8 mouse cellular contexts compared by ENCODE assay signal in genomic region chr5:148958355-148958754, GRCm38 (mm10). TPM values are rescaled to one million over a fixed set of nuclear protein-coding genes. Genes with fewer than 3 reads are reported as not detected.
DNase-seq lines count a peak whose midpoint lies in the region; ATAC-seq and TF ChIP-seq lines count a peak whose summit lies in the region.
"Had no signal": no experiment of that assay in that cellular context is flagged by ENCODE, and none has a peak within 500 bp of the region (broad histone marks: within the 10 kb centered on the region; RNA-seq: fewer than 3 reads in every experiment).

No protein-coding gene starts in this region.

- TF ChIP-seq POLR2A in thymus, adult 2 months (IDR thresholded peaks at IDR 0.05; ENCODE audit: control insufficient read depth, extremely low read depth, insufficient read depth, low read length, poor library complexity) = no peak

- no peak for ATAC-seq in neural tube, embryonic 13.5 days (ENCODE audit: low read depth)
- ATAC-seq in liver, embryonic 14.5 days (ENCODE audit: insufficient read depth) = no peak

- H3K27ac ChIP-seq in neural tube, embryonic 13.5 days (replicated peaks) = no peak overlapping the region
- H3K27ac ChIP-seq in liver, embryonic 14.5 days = no peak overlapping the region
- peak overlapping the region; percentile 96 for H3K27ac ChIP-seq in thymus, adult 2 months (ENCODE audit: control insufficient read depth, insufficient read depth, low read length)

- H3K36me3 ChIP-seq in neural tube, embryonic 13.5 days = no peaks in the 10 kb centered on the region
- H3K36me3 ChIP-seq in liver, embryonic 14.5 days (replicated peaks; ENCODE audit: control insufficient read depth, insufficient read depth, low read depth) = no peaks in the 10 kb centered on the region
- H3K36me3 ChIP-seq in thymus, adult 2 months (ENCODE audit: control insufficient read depth, insufficient read depth, low read length) = no peaks in the 10 kb centered on the region; the same call in 1 of the 2 replicates
- H3K36me3 ChIP-seq: embryonic facial prominence, embryonic 12.5 days had no signal

- H3K4me3 ChIP-seq in neural tube, embryonic 13.5 days = no peak overlapping the region
- H3K4me3 ChIP-seq in liver, embryonic 14.5 days (ENCODE audit: insufficient read depth in 1 of 2, low read depth in 2 of 2, low read length in 2 of 2) = peak overlapping the region in 1 of 2 experiments; percentile 60; a peak in 1 of 4 replicates
- H3K4me3 ChIP-seq in thymus, adult 2 months (ENCODE audit: control insufficient read depth, insufficient read depth, low read length) = no peak overlapping the region

- 0 out of 2 replicates have a peak, but pooled peaks cover 6% of the 10 kb centered on the region for H3K27me3 ChIP-seq in neural tube, embryonic 13.5 days
- H3K27me3 ChIP-seq in liver, embryonic 14.5 days (ENCODE audit: control insufficient read depth, insufficient read depth, low read length) = no peaks in the 10 kb centered on the region
- H3K27me3 ChIP-seq in thymus, adult 2 months (ENCODE audit: control insufficient read depth, insufficient read depth, low read length) = no peaks in the 10 kb centered on the region
- H3K27me3 ChIP-seq: embryonic facial prominence, embryonic 12.5 days had no signal

- peak; percentile 87 for TF ChIP-seq CTCF in liver, embryonic 14.5 days (IDR thresholded peaks at IDR 0.05; ENCODE audit: low read depth)
- peak; percentile 76; the same call in 1 of the 2 replicates for TF ChIP-seq CTCF in thymus, adult 2 months (IDR thresholded peaks at IDR 0.05; ENCODE audit: borderline replicate concordance, control insufficient read depth, extremely low read depth, insufficient read depth, low read length, poor library complexity)

- H3K4me2 ChIP-seq in neural tube, embryonic 13.5 days = peak overlapping the region; percentile 81; the same call in 1 of the 2 replicates
- H3K4me2 ChIP-seq in liver, embryonic 14.5 days (ENCODE audit: low read depth) = peak overlapping the region; percentile 95

- DNase-seq in neural tube, embryonic 10.5 days (ENCODE audit: extremely low spot score, low spot score) = no peak
- DNase-seq in cerebellum, postnatal 36 days = peak; percentile 32 to 37
- no peak for DNase-seq in liver, embryonic 14.5 days (ENCODE audit: low read depth in 3 of 3, low spot score in 3 of 3)
- peak; percentile 78 for DNase-seq in thymus, adult 2 months
- DNase-seq in left cerebral cortex, adult 9 months (ENCODE audit: low spot score in 2 of 2) = no peak
- DNase-seq in right cerebral cortex, adult 2 months (ENCODE audit: low spot score in 2 of 2) = no peak

- no peaks in the 10 kb centered on the region for H3K9me3 ChIP-seq in neural tube, embryonic 13.5 days
- no peaks in the 10 kb centered on the region for H3K9me3 ChIP-seq in liver, embryonic 14.5 days (ENCODE audit: control insufficient read depth, low read length)
- H3K9me3 ChIP-seq: embryonic facial prominence, embryonic 12.5 days had no signal

- TF ChIP-seq EP300 in liver, embryonic 14.5 days (IDR thresholded peaks at IDR 0.05; ENCODE audit: low read depth) = no peak

- H3K9ac ChIP-seq in neural tube, embryonic 13.5 days = no peak overlapping the region
- H3K9ac ChIP-seq in liver, embryonic 14.5 days (replicated peaks) = peak overlapping the region; percentile 59

- 41% methylated on average over 9 of the region's 9 CpGs for WGBS in neural tube, embryonic 13.5 days
- 32% methylated on average over 9 of the region's 9 CpGs for WGBS in liver, embryonic 14.5 days (ENCODE audit: insufficient replicate concordance)
- WGBS in thymus, adult 2 months = 39% methylated on average over 9 of the region's 9 CpGs

- peaks cover 17% of the 10 kb centered on the region for H3K4me1 ChIP-seq in neural tube, embryonic 13.5 days (replicated peaks)
- peaks cover 7 to 30% of the 10 kb centered on the region in 2 experiments for H3K4me1 ChIP-seq in liver, embryonic 14.5 days (replicated peaks; ENCODE audit: control insufficient read depth in 2 of 2, insufficient read depth in 2 of 2, low read length in 1 of 2)
- peaks cover 46% of the 10 kb centered on the region for H3K4me1 ChIP-seq in thymus, adult 2 months (replicated peaks; ENCODE audit: control insufficient read depth, insufficient read depth, low read length)

RNA-seq across cellular contexts. Expression of gene Katnal1, which starts 29.2 kb away (rescaled TPM):
- polyA plus RNA-seq in neural tube, embryonic 13.5 days (2015; fragmentation: Nextera tagmentation; extraction: Ambion mirVana) = 32.0 and 39.8 TPM in 2 replicates
- polyA plus RNA-seq in liver, embryonic 14.5 days (2012; rRNA removed) = 3.9 and 5.1 TPM in 2 replicates
- polyA plus RNA-seq in liver, embryonic 14.5 days (2014; fragmentation: Nextera tagmentation; extraction: Ambion mirVana) = 7.6 and 8.3 TPM in 2 replicates
- polyA plus RNA-seq in thymus, adult 2 months (2012; rRNA removed) = 5.6 and 6.3 TPM in 2 replicates

RNA-seq across cellular contexts. Expression of gene Gm42791, which starts 36.6 kb away (rescaled TPM):
- polyA plus RNA-seq in neural tube, embryonic 13.5 days (2015; fragmentation: Nextera tagmentation; extraction: Ambion mirVana) = 0.74 and 4.3 TPM in 2 replicates
- not detected in 2 replicates for polyA plus RNA-seq in liver, embryonic 14.5 days (2012; rRNA removed)
- 1.0 TPM in 1 of 2 replicates, not detected in the other for polyA plus RNA-seq in liver, embryonic 14.5 days (2014; fragmentation: Nextera tagmentation; extraction: Ambion mirVana)
- polyA plus RNA-seq in thymus, adult 2 months (2012; rRNA removed) = not detected in 2 replicates

Comparison
In these comparisons a context has a peak if more than half of its experiments do, and no peak if none do; other contexts are left out.
1. DNase-seq: peak in cerebellum, postnatal 36 days (2 of 2) and thymus, adult 2 months (single experiment); none in neural tube, embryonic 10.5 days (single experiment), liver, embryonic 14.5 days (0 of 3), left cerebral cortex, adult 9 months (0 of 2) and right cerebral cortex, adult 2 months (0 of 2).